Mouse (Mus musculus) lung, embryonic 15.5 days (tissue): ENCODE measurements around the gene Trmt1. TPM values are rescaled to one million over a fixed set of nuclear protein-coding genes. Genes with fewer than 3 reads are reported as not detected.

ENCODE experiments used
- ATAC-seq: fragments of 200-750 bp; cut with Nextera tagmentation; 2 replicates; pipeline ENCODE4 v1.8.0; 2017; ENCODE audit warnings: moderate number of reproducible peaks, borderline replicate concordance; ENCODE audit not compliant: low FRiP score, low TSS enrichment; ENCODE audit errors: extremely low read depth
- H3K27ac ChIP-seq: fragments of 300-500 bp; sonication (generic); 2 replicates; pipeline ENCODE4 v1.5.1; 2015; ENCODE audit warnings: moderate library complexity, mild to moderate bottlenecking, inconsistent platforms
- H3K27me3 ChIP-seq: fragments of 300-500 bp; sonication (generic); 2 replicates; pipeline ENCODE4 v1.6.1; 2015; ENCODE audit warnings: inconsistent platforms
- H3K36me3 ChIP-seq: fragments of 300-500 bp; sonication (generic); 2 replicates; pipeline ENCODE4 v1.6.1; 2015; ENCODE audit warnings: inconsistent platforms
- H3K4me1 ChIP-seq: fragments of 300-500 bp; sonication (generic); 2 replicates; pipeline ENCODE4 v1.6.1; 2015; ENCODE audit warnings: inconsistent platforms
- H3K4me2 ChIP-seq: fragments of 300-500 bp; sonication (generic); 2 replicates; pipeline ENCODE4 v1.6.1; 2015; ENCODE audit warnings: inconsistent platforms, mild to moderate bottlenecking, moderate library complexity
- H3K4me3 ChIP-seq: fragments of 300-500 bp; sonication (generic); 2 replicates; pipeline ENCODE4 v1.5.1; 2015; ENCODE audit warnings: mild to moderate bottlenecking, inconsistent platforms
- H3K9ac ChIP-seq: fragments of 300-500 bp; sonication (generic); 2 replicates; pipeline ENCODE4 v1.6.1; 2015; ENCODE audit warnings: inconsistent platforms
- H3K9me3 ChIP-seq: fragments of 300-500 bp; sonication (generic); 2 replicates; pipeline ENCODE4 v1.6.1; 2016; ENCODE audit warnings: inconsistent platforms
- WGBS: fragments of 180-500 bp; shearing (Covaris S2); methylation state at CpG from one replicate; pipeline ENCODE4 v1.1.7; 2015; 5-methylcytosine and 5-hydroxymethylcytosine counted together
- polyA plus RNA-seq: library from polyadenylated mRNA; unstranded; fragments of >200 nt; fragmentation: Nextera tagmentation; extraction: Ambion mirVana; gene quantifications from 2 replicates; pipeline ENCODE4 v1.2.1, GENCODE M21; 2015

The Trmt1 gene
- polyA plus RNA-seq, 1 experiment from 2014 or later: 58.4 TPM

GRCm38 (mm10) chr8:84650213-84650612 is 35.9 kb upstream of the Trmt1 start:
- 54% methylated on average over 3 of the region's 3 CpGs for WGBS
- H3K4me3 ChIP-seq: no peak overlapping the region
- H3K4me2 ChIP-seq: no peak overlapping the region
- peaks cover 17% of the 10 kb centered on the region for H3K4me1 ChIP-seq
- ATAC-seq: no peak
- H3K27me3 ChIP-seq: no peaks in the 10 kb centered on the region
- H3K27ac ChIP-seq: no peak overlapping the region
- H3K36me3 ChIP-seq: no peaks in the 10 kb centered on the region
- no peak overlapping the region for H3K9ac ChIP-seq
- no peaks in the 10 kb centered on the region for H3K9me3 ChIP-seq

GRCm38 (mm10) chr8:84653092-84653631 is 32.9 kb upstream of the Trmt1 start:
- Histone ChIP-seq H3K4me1 (peaks cover 36% of the 10 kb centered on the region), H3K9me3 (no peaks in the 10 kb centered on the region), H3K4me3 (peak overlapping the region; percentile 13; the same call in 1 of the 2 replicates), H3K4me2 (0 out of 2 replicates have a peak overlapping the region, but pooled peaks have one; percentile 2), H3K27me3 (no peaks in the 10 kb centered on the region), H3K9ac (no peak overlapping the region), H3K27ac (peak overlapping the region; percentile 53), H3K36me3 (no peaks in the 10 kb centered on the region)
- ATAC-seq: no peak
- WGBS: 50% methylated on average over 9 of the region's 9 CpGs

- Histone ChIP-seq H3K4me2 (peak overlapping the region; percentile 89), H3K27ac (peak overlapping the region; percentile 99), H3K36me3 (no peaks in the 10 kb centered on the region), H3K4me3 (no peak overlapping the region), H3K9ac (no peak overlapping the region), H3K9me3 (no peaks in the 10 kb centered on the region), H3K27me3 (no peaks in the 10 kb centered on the region), H3K4me1 (peaks cover 47% of the 10 kb centered on the region)
- ATAC-seq: no peak
- WGBS: 35% methylated on average over 4 of the region's 4 CpGs
These were observed 31.5 kb upstream of the Trmt1 start for GRCm38 (mm10) chr8:84654597-84654996.

- peak; percentile 74 for ATAC-seq
- Histone ChIP-seq H3K27ac (peak overlapping the region; percentile 99), H3K36me3 (no peaks in the 10 kb centered on the region), H3K4me1 (peaks cover 57% of the 10 kb centered on the region), H3K4me2 (peak overlapping the region; percentile 89), H3K9me3 (no peaks in the 10 kb centered on the region), H3K27me3 (no peaks in the 10 kb centered on the region), H3K4me3 (peak overlapping the region; percentile 47), H3K9ac (peak overlapping the region; percentile 64)
- WGBS: 2% methylated on average over 13 of the region's 15 CpGs
These were observed 30.5 kb upstream of the Trmt1 start for GRCm38 (mm10) chr8:84655336-84656190.

- H3K36me3 ChIP-seq: no peaks in the 10 kb centered on the region
- peak overlapping the region; percentile 64 for H3K9ac ChIP-seq
- H3K27me3 ChIP-seq: no peaks in the 10 kb centered on the region
- ATAC-seq: 0 out of 2 replicates have a peak, but pooled peaks have one; percentile 21
- H3K9me3 ChIP-seq: no peaks in the 10 kb centered on the region
- peak overlapping the region; percentile 89 for H3K4me2 ChIP-seq
- peak overlapping the region; percentile 47 for H3K4me3 ChIP-seq
- 2% methylated on average over 10 of the region's 10 CpGs for WGBS
- H3K4me1 ChIP-seq: peaks cover 62% of the 10 kb centered on the region
- H3K27ac ChIP-seq: peak overlapping the region; percentile 99
These were observed 29.9 kb upstream of the Trmt1 start for GRCm38 (mm10) chr8:84656191-84656525.

GRCm38 (mm10) chr8:84656641-84657126 is 29.4 kb upstream of the Trmt1 start:
- Histone ChIP-seq H3K36me3 (no peaks in the 10 kb centered on the region), H3K4me3 (peak overlapping the region; percentile 47), H3K9ac (peak overlapping the region; percentile 64), H3K27ac (peak overlapping the region; percentile 99), H3K9me3 (no peaks in the 10 kb centered on the region), H3K4me1 (peaks cover 62% of the 10 kb centered on the region), H3K27me3 (no peaks in the 10 kb centered on the region), H3K4me2 (peak overlapping the region; percentile 89)
- peak; percentile 74 for ATAC-seq
- under 1% methylated on average over 23 of the region's 23 CpGs for WGBS

- Histone ChIP-seq H3K9me3 (no peaks in the 10 kb centered on the region), H3K27me3 (no peaks in the 10 kb centered on the region), H3K27ac (peak overlapping the region; percentile 99), H3K36me3 (no peaks in the 10 kb centered on the region), H3K4me2 (peak overlapping the region; percentile 89), H3K4me3 (peak overlapping the region; percentile 47), H3K9ac (peak overlapping the region; percentile 64; the same call in 1 of the 2 replicates), H3K4me1 (peaks cover 62% of the 10 kb centered on the region)
- no peak for ATAC-seq
These were observed 28.9 kb upstream of the Trmt1 start for GRCm38 (mm10) chr8:84657203-84657602.

GRCm38 (mm10) chr8:84657680-84658079 is 28.4 kb upstream of the Trmt1 start:
- Histone ChIP-seq H3K4me3 (no peak overlapping the region), H3K27ac (peak overlapping the region; percentile 99), H3K9me3 (no peaks in the 10 kb centered on the region), H3K4me1 (peaks cover 62% of the 10 kb centered on the region), H3K9ac (no peak overlapping the region), H3K4me2 (peak overlapping the region; percentile 89), H3K36me3 (no peaks in the 10 kb centered on the region), H3K27me3 (no peaks in the 10 kb centered on the region)
- ATAC-seq: no peak
- 37% methylated on average over 4 of the region's 4 CpGs for WGBS

GRCm38 (mm10) chr8:84658951-84659350 is 27.2 kb upstream of the Trmt1 start:
- Histone ChIP-seq H3K27me3 (no peaks in the 10 kb centered on the region), H3K27ac (peak overlapping the region; percentile 97; the same call in 1 of the 2 replicates), H3K4me2 (no peak overlapping the region), H3K4me1 (peaks cover 67% of the 10 kb centered on the region), H3K36me3 (no peaks in the 10 kb centered on the region), H3K9ac (no peak overlapping the region), H3K9me3 (no peaks in the 10 kb centered on the region), H3K4me3 (no peak overlapping the region)
- no peak for ATAC-seq
- WGBS: 57% methylated on average over 1 of the region's 1 CpGs

GRCm38 (mm10) chr8:84659936-84660818 is 25.9 kb upstream of the Trmt1 start:
- WGBS: 2% methylated on average over 33 of the region's 33 CpGs
- Histone ChIP-seq H3K36me3 (no peaks in the 10 kb centered on the region), H3K27me3 (no peaks in the 10 kb centered on the region), H3K4me1 (peaks cover 61% of the 10 kb centered on the region), H3K4me2 (peak overlapping the region; percentile 76), H3K4me3 (peak overlapping the region; percentile 73), H3K9ac (peak overlapping the region; percentile 66), H3K27ac (peak overlapping the region; percentile 97), H3K9me3 (no peaks in the 10 kb centered on the region)
- ATAC-seq: no peak

GRCm38 (mm10) chr8:84660819-84661457 is 25.2 kb upstream of the Trmt1 start:
- 1% methylated on average over 20 of the region's 20 CpGs for WGBS

More at GRCm38 (mm10) chr8:84660819-84661457, 25.2 kb upstream of the Trmt1 start:
- Histone ChIP-seq H3K9me3 (no peaks in the 10 kb centered on the region), H3K4me3 (peak overlapping the region; percentile 73), H3K9ac (peak overlapping the region; percentile 66), H3K27me3 (no peaks in the 10 kb centered on the region), H3K36me3 (no peaks in the 10 kb centered on the region), H3K27ac (peak overlapping the region; percentile 97), H3K4me1 (peaks cover 61% of the 10 kb centered on the region), H3K4me2 (peak overlapping the region; percentile 76)
- no peak for ATAC-seq
